Mouse (Mus musculus) T-helper 2 cell (primary cell): ENCODE results near the gene Mccc2.

Source experiments
- in situ Hi-C: fragments of 300-600 bp; cut with MboI, MseI; formaldehyde crosslinking; loops from one replicate; pipeline ENCODE4 v1.15.1; 2025; ENCODE audit warnings: high pct_unique_total_duplicates

Gene Mccc2

GRCm38 (mm10) chr13:99939320-99939671 is 76.1 kb downstream of the Mccc2 start:
- in situ Hi-C loops = no loop called here

GRCm38 (mm10) chr13:99938606-99939319 is 76.7 kb downstream of the Mccc2 start:
- in situ Hi-C loops = no loop called here

- in situ Hi-C loops = no loop called here
Observed at GRCm38 (mm10) chr13:99937741-99938140, 77.7 kb downstream of the Mccc2 start.

GRCm38 (mm10) chr13:99932406-99932805 is 83.0 kb downstream of the Mccc2 start:
- in situ Hi-C loops = no loop called here

GRCm38 (mm10) chr13:99931502-99931901 is 83.9 kb downstream of the Mccc2 start:
- in situ Hi-C loops = no loop called here

GRCm38 (mm10) chr13:99926249-99926648 is 89.2 kb downstream of the Mccc2 start:
- in situ Hi-C loops = no loop called here

GRCm38 (mm10) chr13:99915632-99916031 is 99.8 kb downstream of the Mccc2 start:
- in situ Hi-C loops = no loop called here

GRCm38 (mm10) chr13:99900965-99901364 is 114.5 kb downstream of the Mccc2 start, which contains the start of gene Cartpt:
Gene Cartpt (minus strand): TSS chr13:99901091.
- in situ Hi-C loops = no loop called here

- in situ Hi-C loops = no loop called here
Observed at GRCm38 (mm10) chr13:99900557-99900892, 114.9 kb downstream of the Mccc2 start.

- in situ Hi-C loops = no loop called here
Observed at GRCm38 (mm10) chr13:99899670-99900556, 115.5 kb downstream of the Mccc2 start.

- in situ Hi-C loops = no loop called here
Observed at GRCm38 (mm10) chr13:99898816-99899215, 116.6 kb downstream of the Mccc2 start.
